Mouse (Mus musculus) liver, postnatal 0 days (tissue): ENCODE data around the gene Plpp3.

Source experiments
- CTCF ChIP-seq: sonication (generic); IDR thresholded peaks from 2 replicates; pipeline ENCODE4 v1.5.1; 2016; ENCODE audit warnings: antibody characterized with exemption, low read depth
- EP300 ChIP-seq: IDR thresholded peaks from 2 replicates; pipeline ENCODE4 v1.6.1; 2016; ENCODE audit warnings: antibody characterized with exemption, low read depth, mild to moderate bottlenecking

DNA sequence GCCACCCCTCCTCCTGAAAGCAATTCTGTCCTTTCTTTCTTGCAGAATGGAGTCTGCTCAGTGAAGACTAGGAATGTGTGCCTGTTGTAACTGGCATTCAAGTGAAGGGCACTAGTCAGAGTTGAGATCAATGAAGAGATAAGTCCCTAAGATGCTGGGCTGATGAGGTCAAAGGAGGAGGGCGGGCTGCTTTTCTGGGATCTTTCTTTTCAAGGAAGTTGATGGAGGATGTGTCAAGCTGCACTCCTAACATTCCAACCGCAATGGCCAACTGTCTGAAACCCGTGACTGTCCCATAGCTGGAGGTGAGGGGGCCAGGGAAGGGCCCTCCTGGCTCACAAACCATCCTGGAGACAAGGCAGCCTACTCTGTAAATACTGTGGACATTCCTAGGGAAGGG, 118.5 kb downstream of the Plpp3 start:
- TF ChIP-seq CTCF = no peak
- no peak for TF ChIP-seq EP300
